Mouse (Mus musculus) 416B (cell line): ENCODE data around the gene Prkar2b.
A peak's percentile ranks its signal among the peaks of the same experiment; 100 is the strongest.

ENCODE experiments used
- DNase-seq: peaks from one replicate; pipeline ENCODE4 v3.0.0; 2011; ENCODE audit warnings: low read depth

The Prkar2b gene

DNA sequence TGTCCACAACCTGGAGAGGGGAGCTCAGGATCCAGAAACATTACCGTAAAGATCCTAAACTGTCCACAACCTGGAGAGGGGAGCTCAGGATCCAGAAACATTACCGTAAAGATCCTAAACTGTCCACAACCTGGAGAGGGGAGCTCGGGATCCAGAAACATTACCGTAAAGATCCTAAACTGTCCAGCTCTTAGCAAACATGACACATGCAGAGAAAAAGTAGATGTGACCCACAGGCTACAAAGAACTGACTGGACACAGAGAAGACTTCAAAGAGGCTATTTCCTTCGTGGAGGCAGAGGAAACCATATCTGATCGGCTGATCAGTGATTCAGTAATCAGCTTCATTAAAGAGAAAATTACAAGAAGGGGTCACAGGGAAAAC, 51.1 kb downstream of the Prkar2b start:
- peak; percentile 58 for DNase-seq

DNA sequence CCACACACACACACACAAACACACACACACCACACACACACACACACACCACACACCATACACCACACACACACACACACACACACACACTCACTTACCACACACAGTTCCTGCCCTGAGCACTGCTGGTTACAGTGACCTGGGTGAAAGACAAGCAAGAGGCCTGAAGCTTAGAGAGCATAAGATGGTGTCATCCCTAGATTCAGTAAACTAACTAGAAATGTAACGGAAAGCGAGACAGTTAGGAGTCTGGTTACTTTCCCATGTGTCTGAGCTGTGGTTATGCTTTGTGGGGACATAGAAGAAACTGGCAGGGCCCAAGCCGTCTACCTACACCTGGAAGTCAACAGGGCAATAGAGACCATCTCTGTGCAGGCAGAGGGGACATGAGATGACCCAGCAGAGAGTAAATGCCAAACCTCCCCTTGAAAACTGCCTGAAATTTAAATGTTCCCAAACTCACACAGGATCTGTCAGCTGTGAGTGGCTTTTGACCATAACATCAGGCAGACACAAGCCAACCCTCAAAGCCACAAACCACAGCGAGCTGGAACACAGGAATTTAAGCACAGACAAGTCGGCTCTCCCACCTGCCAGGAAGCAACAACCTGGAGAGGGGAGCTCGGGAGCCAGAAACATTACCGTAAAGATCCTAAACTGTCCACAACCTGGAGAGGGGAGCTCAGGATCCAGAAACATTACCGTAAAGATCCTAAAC, 51.7 kb downstream of the Prkar2b start:
- DNase-seq = peak; percentile 90

DNA sequence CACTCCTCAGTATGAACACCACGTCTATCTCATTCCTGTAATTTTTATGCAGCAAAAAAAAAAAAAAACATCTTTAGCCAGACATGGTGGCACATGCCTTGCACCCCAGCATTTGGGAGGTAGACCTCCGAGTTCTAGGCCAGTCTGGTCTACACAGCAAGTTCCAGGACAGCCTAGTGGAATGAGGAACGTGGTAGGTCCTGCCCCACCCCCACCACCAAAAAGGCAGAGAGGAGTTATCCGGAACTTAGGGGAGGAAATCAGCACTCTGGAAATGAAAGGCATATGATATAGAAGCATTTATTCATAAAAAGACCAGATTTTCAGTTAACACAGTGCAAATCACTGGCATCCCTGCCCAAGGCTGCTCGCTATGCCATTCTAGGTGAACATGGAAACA, 52.4 kb downstream of the Prkar2b start:
- peak; percentile 68 for DNase-seq

DNA sequence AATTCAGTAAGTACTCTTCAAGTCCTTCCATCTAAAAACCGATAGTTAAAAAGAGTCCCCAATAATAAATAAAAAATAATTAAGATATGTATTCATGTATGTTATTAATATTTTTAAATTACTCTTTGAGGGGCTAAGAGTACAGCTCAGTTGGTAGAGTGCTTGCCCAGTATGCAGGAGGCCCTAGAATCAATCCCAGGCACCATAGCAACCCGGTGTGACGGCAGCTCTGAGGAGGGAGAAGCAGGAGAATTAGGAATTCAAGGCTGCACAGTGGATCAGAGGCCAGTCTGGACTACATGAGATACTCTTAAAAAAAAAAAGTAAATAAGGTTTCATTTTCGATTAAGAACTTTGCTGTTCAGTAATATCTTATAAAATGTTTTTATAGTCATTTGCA, 53.5 kb downstream of the Prkar2b start:
- no peak for DNase-seq

DNA sequence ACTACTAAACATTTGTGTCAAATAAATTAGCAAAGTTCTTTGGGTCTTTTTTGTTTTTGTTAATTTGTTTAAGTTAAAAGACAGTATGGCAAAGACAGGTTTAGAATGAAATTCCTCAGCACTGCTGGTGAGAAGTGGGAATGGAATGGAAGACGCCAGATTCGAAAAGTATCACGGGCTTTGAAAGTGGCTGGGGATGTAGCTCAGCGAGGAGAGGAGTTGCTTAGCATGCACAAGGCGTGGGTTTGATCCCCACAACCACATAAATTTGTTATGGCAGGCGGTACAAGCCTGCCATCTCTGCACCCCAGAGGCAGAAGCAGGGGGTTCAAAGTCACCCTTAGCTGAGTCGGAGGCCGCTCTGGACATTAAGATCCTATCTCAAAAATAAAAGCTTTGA, 54.1 kb downstream of the Prkar2b start:
- DNase-seq = no peak

DNA sequence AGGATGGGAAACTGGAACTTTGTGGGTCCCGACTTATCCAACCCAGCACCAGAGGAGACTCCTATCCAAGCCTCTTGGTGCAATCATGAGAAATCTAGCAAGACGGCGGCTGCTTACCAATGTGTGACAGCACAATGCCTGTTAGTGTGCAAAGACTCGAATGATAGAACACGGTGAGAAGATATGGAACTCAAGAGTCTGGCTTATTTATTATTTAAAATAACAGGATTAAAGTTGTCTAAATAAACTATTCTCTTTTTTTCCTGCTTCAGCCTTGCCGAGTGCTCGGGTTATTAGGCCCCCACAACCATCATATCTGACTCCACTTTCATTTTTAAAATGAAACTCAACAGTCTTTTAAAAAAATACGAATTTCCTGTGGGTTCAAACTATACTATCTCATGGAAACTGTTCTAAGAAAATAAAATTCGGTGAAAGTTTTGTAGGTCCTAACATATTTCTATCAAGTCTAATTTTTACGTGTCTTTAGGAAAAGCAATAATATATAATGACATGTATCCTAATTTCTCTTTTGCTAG, 54.6 kb downstream of the Prkar2b start:
- DNase-seq = peak; percentile 65

DNA sequence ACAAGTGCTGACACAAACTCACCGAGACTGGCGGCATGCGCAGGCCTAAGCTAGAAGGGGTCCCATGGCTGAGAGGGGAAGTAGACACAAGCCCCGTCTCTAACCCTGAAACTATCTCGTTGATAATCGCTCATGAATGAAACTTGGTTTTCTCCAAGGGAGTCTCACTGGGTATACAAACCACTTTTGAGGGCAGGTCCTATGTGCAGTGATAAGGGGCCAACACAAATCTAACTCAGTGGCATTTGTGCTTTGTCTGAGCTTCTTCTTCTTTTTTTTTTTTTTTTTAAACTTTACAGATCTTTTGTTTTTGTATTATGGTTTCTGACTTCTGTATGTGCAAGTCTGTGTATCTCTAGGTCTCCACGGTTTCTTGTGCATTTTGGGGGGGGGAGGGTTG, 60.6 kb downstream of the Prkar2b start:
- DNase-seq = no peak

DNA sequence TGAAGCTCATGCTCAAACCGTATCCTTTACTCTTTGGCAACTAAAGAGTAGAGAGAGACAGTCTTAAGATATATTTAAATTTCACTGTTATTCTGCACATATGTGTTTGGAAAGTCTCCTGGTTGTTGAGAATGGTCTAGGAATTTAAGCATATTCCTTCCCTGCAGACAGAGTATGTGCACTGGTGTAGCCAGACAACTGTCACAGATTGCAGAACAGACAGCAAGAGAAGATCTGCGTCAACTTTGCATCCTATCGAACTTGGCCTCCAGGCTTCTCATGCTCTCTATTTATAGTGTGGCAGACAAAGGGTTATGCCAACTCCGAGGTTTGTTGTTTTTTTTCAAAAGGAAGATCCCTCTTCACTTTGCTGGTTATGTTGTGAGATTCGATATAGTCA, 62.4 kb downstream of the Prkar2b start:
- DNase-seq = no peak

DNA sequence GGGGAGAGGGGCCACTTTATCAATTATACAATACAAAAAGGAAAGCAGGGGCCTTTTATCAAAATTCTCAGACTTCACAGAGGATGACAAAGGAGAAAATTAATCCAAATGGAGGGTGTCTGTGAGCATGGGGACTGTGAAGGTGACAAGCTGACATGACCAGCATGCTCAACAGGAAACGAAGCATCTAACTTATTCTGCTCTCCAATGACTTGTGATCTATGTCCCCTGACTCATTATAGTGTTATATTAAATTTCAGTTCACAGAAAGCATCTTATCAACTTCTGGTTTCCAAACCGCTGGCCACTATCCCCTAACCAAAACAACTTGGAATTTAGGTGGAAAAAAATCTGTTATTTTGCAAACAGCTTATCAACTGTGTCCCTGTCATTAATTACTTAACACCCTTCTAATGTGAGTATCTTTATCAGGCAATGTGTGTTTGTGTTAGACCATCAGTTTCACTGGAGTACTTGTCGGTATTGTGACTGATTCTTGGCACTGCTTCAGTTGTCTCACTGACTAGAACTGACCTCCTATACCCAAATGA, 63.7 kb downstream of the Prkar2b start:
- peak; percentile 79 for DNase-seq

DNA sequence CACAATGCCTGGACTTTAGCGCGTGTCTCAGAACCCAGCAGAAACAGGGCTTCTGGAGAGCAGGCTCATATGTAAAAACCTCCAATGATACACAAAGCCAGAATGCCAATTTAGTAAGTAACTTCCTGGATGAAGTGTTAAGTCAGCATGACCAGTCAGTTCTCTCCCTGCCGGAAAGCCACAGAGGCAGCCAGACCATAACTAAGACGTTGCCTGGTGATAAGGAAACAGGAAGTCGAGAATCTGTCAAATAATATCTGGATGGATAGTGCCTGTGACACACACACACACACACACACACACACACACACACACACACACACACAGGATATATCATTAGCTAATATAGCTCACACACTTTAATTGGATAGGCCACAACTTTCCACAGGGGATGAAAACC, 64.2 kb downstream of the Prkar2b start:
- DNase-seq = peak; percentile 99

DNA sequence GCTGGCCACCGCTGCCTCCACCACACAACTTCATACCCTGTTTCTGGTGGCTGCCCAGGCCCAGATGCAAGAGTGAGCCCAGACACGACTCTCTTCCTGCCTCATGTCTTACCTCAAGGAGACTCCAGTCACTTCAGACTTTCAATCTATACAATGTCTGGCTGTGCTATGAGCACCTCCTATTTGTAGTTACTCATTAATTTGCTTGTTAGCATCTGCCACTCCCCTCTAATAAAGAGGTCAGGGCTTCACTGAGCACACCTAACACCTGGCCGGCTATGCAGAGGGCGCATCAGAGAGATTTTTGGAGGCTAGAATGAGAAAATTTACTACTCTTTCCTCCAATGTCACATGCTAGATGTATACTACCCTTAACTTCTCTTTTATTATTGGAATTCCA, 70.5 kb downstream of the Prkar2b start:
- DNase-seq = no peak

DNA sequence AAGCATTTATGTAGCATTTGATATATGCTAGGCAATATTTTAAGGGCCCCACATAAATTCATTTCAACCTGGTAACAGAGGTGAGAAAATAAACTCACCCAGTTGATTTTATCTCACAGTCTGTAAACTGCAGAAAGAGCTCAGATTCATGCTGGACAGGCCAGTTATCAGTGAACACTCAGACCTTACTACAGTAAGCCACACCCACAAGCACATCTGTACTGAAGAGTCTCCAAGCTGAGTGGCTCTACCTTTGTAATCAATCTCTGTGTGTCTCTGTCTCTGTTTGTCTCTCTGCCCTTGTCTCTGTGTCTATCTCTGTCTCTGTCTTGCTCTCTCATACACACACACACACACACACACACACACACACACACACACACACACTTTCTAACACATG, 71.4 kb downstream of the Prkar2b start:
- DNase-seq = no peak

DNA sequence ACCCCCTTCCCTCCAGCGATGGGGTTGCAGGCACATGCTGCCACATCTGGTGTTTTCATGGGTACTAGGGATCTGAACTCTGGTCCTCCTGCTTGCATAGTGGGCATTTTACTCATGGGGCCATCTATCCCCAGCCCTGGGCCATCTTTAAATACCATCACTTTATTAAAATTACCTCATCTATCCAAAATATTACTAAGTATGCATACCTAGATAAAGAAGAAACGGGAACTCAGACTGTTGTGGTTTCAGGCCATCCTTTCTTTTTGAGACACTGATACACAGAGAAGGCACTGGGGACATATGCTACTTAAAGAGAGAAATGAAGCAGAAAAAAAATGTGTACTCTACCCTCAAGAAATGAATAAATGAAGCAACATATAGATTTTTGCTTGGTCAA, 74.6 kb downstream of the Prkar2b start:
- no peak for DNase-seq

DNA sequence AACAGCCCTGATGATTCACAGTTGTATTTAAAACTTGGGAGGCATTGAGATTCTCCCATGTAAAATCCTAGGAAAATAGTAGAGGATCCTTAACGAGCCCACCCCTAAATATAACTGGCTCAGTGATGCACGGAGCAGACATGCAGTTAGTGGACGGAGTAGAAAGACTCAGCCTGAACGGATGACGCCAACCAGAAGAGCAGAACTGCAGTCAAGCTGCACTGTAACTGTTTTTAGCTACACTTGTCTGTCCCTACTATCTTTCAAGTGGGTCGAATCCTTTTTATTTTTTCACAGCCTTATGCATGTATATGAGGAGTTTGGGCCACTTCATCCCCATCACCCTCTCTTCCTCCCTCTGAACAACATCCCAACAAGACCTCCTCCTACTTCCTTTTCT, 75.4 kb downstream of the Prkar2b start:
- no peak for DNase-seq

DNA sequence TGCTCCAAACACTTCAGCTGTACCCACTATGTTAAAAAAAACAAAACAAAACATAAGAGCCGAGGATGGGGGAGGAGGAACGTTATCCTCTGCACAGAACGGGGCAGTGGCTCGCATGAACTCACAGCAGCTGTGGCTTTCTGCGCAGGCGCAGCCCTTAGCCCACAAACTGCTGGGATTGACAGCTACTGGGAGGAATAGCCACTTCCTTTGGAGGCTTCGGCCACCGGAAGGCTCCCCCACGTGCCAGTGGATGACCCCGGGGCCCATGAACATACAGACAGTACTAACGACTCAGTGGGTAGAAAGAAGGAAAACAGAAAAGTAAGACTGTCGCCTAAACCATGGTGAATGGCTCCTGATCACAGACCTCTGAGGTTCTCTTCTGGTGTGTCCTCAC, 76.4 kb downstream of the Prkar2b start:
- no peak for DNase-seq

DNA sequence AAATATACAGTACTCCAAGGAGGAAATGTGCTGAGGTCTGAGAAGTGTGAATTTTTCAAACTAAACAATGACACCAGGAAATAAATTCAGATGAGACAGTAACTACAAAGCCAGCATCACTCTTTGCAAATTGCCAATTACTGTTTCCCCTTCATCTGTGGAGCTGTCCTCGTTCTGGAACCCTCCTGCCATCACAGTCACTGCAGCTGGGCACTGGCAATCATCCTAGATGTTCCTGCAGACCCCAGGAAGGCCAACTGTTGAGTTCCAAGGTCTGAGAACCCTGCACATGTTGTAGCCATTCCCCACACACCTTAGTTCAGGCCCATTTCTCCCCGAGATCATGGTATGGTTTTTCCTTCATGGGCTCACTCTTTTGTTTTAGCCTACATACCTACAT, 76.9 kb downstream of the Prkar2b start:
- DNase-seq = no peak

DNA sequence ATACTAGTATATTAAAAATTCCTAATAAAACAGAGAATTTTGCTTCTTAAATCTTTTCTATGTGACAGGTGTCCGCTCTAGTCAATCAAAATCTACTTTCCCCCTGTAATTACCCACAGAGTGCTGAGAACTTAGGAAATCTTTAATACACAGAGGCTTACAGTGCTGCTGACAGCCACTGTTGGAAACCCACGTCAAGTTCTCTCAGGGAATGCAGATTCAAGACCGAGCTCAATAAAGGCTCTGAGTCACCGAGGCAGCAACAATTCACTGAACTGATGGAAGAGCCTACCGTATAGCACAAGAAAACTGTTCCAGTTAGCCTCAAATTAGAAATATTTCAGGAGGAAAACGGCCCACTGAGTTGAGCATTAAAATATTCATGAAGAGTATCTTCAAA, 77.3 kb downstream of the Prkar2b start:
- DNase-seq = no peak

DNA sequence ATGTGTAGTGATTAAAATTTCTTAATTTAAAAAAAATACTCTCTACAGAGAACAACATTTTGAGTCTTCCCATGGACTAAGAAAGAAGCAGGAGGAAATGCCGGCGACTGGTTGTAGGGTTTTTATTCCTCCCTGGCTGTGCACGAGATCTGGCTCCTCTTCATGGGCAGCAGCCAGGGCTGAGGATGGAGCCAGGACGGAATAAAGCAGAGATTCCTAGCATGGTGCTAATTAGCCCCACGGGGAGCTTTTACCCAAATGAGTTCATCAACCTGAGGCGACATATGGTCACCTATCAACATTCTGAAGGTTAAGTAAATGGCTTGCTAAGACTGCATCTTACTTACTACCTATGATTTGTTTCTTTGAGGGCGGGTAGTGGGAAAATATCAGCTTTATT, 77.9 kb downstream of the Prkar2b start:
- DNase-seq = no peak

DNA sequence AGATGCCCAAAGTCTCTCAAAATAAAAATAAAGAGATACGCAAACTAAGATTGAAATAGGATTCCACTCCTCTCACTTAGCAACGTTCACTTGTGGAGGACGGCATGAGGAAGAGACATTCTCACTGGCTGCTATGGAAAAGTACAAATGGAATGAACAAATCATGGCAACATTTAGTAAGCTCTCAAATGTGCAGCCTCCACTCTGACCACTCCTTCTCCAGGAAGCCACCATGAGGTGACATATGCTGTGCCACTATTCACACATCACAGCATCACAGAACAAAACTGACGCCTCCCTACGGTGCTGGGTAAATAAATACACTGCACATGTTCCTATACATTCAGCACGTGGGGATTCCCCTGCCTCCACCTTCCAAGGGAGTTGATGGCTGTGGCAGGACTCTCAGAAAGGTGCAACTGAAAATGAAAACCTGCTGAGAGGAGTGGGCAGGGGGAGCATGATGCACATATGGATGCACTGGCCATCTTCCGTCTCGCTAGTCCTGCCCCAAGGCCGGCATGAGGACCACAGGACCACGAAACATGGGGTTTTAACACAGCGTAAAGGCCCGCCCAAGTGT, 83.4 kb downstream of the Prkar2b start:
- no peak for DNase-seq

DNA sequence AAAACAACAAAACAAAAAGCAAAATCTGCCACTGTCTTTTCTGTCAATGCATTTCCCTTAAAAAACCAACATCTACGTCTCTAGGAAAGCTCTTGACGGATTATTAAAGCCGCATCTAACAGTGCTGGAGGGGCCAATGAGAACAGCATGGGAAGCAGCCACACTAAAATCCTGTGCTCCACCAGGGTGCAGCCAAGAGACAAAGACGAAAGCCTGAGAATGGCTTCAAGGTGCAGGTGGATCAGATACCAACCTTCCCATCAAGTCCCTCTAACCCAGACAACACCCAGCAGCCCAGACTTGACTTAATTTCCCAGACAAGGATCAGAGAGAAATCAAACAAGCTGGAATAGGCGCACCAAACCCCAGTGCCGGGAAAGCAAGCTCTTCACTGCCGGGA, 84.6 kb downstream of the Prkar2b start:
- DNase-seq = peak; percentile 51

DNA sequence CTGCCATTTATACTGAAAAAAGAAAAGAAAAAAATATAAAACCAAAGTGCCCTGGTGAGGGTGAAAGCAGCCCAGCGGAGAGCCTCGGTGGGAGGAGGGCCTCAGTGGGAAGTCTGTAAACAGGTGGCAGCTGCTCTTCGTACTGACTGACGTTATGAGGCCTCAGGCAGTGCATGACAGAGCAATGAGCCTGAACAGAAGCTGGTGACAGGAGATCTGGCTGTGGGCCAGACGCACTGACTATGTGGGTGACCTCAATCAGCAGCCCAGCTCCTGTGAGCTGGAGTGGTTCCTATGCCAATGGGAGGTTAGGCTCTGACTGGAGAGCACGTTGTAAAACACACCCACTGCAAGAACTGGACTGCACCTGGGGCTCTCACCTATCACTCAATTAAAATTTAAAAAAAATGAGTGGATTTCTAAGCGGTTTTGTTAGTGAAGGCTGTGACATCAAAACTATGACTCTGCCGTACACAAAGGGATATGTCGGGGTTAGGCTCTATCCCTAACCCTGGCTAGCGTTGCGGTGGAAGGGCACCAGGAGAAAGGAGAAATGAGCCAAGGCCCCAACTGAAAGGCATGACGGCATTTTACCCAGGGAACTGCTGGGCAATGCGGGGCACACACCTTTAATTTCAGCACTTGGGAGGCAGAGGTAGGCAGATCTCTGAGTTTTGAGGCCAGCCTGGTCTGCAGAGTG, 87.5 kb downstream of the Prkar2b start:
- peak; percentile 97 for DNase-seq

DNA sequence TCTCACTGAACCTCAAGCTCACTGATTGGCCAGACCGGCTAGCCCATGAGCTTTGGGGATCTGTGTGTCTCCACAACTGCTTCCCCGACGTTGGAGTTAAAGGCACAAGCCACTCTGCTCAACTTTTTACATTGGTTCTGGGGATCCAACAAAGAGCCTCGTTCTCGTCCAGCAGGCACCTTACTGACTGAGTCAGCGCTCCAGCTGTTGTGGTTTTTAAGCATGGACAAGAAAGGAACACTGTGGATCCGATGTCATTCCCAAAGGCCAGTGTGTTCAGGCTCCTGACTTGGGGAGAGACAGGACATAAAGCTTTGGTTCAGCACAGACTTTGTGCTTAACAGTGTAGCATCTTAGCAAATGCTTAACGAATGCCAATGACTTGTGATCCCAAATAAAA, 89.5 kb downstream of the Prkar2b start:
- DNase-seq = no peak

DNA sequence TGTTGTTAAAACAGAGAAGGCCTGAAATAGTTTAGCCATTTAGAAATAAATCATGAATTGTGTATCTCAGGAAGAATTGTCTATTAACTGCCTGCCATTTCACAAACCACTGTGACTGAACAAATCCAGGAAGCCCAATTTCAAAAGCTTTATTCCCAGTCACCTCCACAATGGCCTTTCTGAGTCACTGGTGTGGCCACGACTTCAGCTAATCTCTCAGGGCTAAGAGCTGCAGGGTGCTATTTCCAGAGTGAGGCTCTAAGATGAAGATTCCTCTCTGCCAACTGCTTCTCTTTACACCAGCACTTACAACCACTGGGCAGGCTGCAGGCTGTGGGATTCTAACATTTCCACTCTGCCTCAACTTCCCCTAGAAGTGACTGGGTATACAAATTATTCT, 92.0 kb downstream of the Prkar2b start:
- DNase-seq = peak; percentile 71
